In the genomic region with DNA sequence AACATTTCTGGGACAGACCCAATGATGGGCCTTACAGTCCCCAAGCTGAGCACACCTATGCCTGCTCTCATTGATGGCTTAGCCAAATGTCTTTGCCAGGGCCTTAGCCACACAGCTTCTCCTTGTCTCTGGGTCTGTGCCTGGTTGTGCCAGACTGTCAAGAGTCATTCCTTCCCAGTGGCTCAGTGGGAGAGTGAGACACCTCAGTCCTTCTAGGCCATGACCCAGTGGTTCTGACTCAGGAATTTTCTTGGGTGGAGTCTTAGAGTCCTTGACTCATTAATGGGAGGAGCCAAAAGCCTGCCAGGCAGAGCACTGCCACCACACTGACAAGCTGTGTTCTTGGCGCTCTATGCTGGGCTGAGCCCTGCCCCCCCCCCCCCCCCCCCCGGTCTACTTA, we compare ENCODE assay signal across 11 mouse cellular contexts.
DNase-seq lines count a peak whose midpoint lies in the region; ATAC-seq and TF ChIP-seq lines count a peak whose summit lies in the region.
"Had no signal": no experiment of that assay in that cellular context is flagged by ENCODE, and none has a peak within 500 bp of the region (broad histone marks: within the 10 kb centered on the region; RNA-seq: fewer than 3 reads in every experiment).

No protein-coding gene starts in this region.

- H3K4me1 ChIP-seq in forebrain, postnatal 0 days (ENCODE audit: insufficient read depth): peaks cover 9% of the 10 kb centered on the region; the same call in 1 of the 2 replicates

- no peak overlapping the region for H3K4me2 ChIP-seq in forebrain, postnatal 0 days (ENCODE audit: low read depth)

- H3K27ac ChIP-seq in forebrain, postnatal 0 days (ENCODE audit: low read depth, low read length): no peak overlapping the region
- H3K27ac ChIP-seq: left cerebral cortex, adult 2 months had no signal

- H3K36me3 ChIP-seq in forebrain, postnatal 0 days (ENCODE audit: insufficient read depth): peaks cover 15% of the 10 kb centered on the region; the same call in 1 of the 2 replicates

- H3K9ac ChIP-seq in forebrain, postnatal 0 days: no peak overlapping the region
- H3K9ac ChIP-seq: liver, postnatal 0 days had no signal

- peak; percentile 21; the same call in 1 of the 2 replicates for ATAC-seq in forebrain, postnatal 0 days
- ATAC-seq: liver, postnatal 0 days had no signal

- peak; percentile 28 for DNase-seq in gastrocnemius, postnatal 25 days
- DNase-seq in gastrocnemius, postnatal 10 days: no peak
- DNase-seq in 3T3-L1 (ENCODE audit: low read depth, low spot score) (peak; percentile 96), adipocyte (ENCODE audit: low spot score) (peak; percentile 57)
- DNase-seq in forebrain, postnatal 0 days: no peak
- no peak for DNase-seq in thymus, postnatal 0 days (ENCODE audit: low spot score)
- no peak for DNase-seq in kidney, postnatal 36 days
- no peak for DNase-seq in spleen, adult 12 weeks (ENCODE audit: low spot score)
- DNase-seq: liver, postnatal 0 days; right cerebral cortex, postnatal 14 days had no signal

- H3K9me3 ChIP-seq in forebrain, postnatal 0 days (ENCODE audit: low read length): no peaks in the 10 kb centered on the region

- TF ChIP-seq CTCF in forebrain, postnatal 0 days (IDR thresholded peaks at IDR 0.05; ENCODE audit: low read depth): no peak

- H3K4me3 ChIP-seq in forebrain, postnatal 0 days (ENCODE audit: low read depth, low read length): no peak overlapping the region
- H3K4me3 ChIP-seq: left cerebral cortex, adult 2 months had no signal

- H3K27me3 ChIP-seq in forebrain, postnatal 0 days (ENCODE audit: insufficient read depth, low read length): no peaks in the 10 kb centered on the region

- 60% methylated on average over 1 of the region's 2 CpGs for WGBS in forebrain, postnatal 0 days

Comparison
In these comparisons a context has a peak if more than half of its experiments do, and no peak if none do; other contexts are left out.
1. DNase-seq: peak in gastrocnemius, postnatal 25 days (single experiment), 3T3-L1 (single experiment) and adipocyte (single experiment); none in gastrocnemius, postnatal 10 days (single experiment), forebrain, postnatal 0 days (single experiment), thymus, postnatal 0 days (single experiment), kidney, postnatal 36 days (0 of 2) and spleen, adult 12 weeks (single experiment).